Mouse (Mus musculus) embryonic facial prominence, embryonic 14.5 days (tissue): ENCODE results near the gene Spats2. TPM values are rescaled to one million over a fixed set of nuclear protein-coding genes. Genes with fewer than 3 reads are reported as not detected.

Source experiments
- ATAC-seq: fragments of 200-750 bp; cut with Nextera tagmentation; 2 replicates; pipeline ENCODE4 v1.8.0; 2017; ENCODE audit warnings: low read depth, moderate number of reproducible peaks, moderate TSS enrichment
- DNase-seq: peaks from one replicate; pipeline ENCODE4 v3.0.0-alpha.2; 2015; ENCODE audit warnings: low spot score
- H3K27ac ChIP-seq: fragments of 300-500 bp; sonication (generic); replicated peaks from 2 replicates; pipeline ENCODE4 v1.5.1; 2014; ENCODE audit warnings: low read depth, mild to moderate bottlenecking, low read length, moderate library complexity
- H3K27me3 ChIP-seq: fragments of 300-500 bp; sonication (generic); replicated peaks from 2 replicates; pipeline ENCODE4 v1.6.1; 2014; ENCODE audit warnings: low read length; ENCODE audit not compliant: control insufficient read depth, insufficient read depth
- H3K36me3 ChIP-seq: fragments of 300-500 bp; sonication (generic); 2 replicates; pipeline ENCODE4 v1.6.1; 2014; ENCODE audit warnings: low read length, mixed read lengths; ENCODE audit not compliant: control insufficient read depth, insufficient read depth
- H3K4me1 ChIP-seq: fragments of 300-500 bp; sonication (generic); 2 replicates; pipeline ENCODE4 v1.6.1; 2014; ENCODE audit warnings: antibody characterized with exemption, low read length; ENCODE audit not compliant: control insufficient read depth, insufficient read depth
- H3K4me2 ChIP-seq: fragments of 300-500 bp; sonication (generic); 2 replicates; pipeline ENCODE4 v1.6.1; 2014; ENCODE audit warnings: low read depth, mild to moderate bottlenecking, low read length, moderate library complexity, mixed read lengths
- H3K4me3 ChIP-seq: fragments of 300-500 bp; sonication (generic); 2 replicates; pipeline ENCODE4 v1.5.1; 2014; ENCODE audit warnings: low read depth, mild to moderate bottlenecking, low read length
- H3K9ac ChIP-seq: fragments of 300-500 bp; sonication (generic); 2 replicates; pipeline ENCODE4 v1.6.1; 2014; ENCODE audit warnings: low read depth, mild to moderate bottlenecking, low read length, moderate library complexity, mixed read lengths
- H3K9me3 ChIP-seq: fragments of 300-500 bp; sonication (generic); 2 replicates; pipeline ENCODE4 v1.6.1; 2016; ENCODE audit warnings: low read length; ENCODE audit not compliant: control insufficient read depth
- WGBS: fragments of 180-500 bp; shearing (Covaris S2); extraction: QIAGEN DNeasy Blood & Tissue Kit; methylation state at CpG from one replicate; pipeline ENCODE4 v1.1.7; 2014; 5-methylcytosine and 5-hydroxymethylcytosine counted together
- microRNA-seq: library from miRNA; unstranded; fragments of <30 nt; microRNA quantifications from one replicate; pipeline ENCODE4, GENCODE M21; 2016; ENCODE audit warnings: borderline number of aligned reads
- polyA plus RNA-seq: library from polyadenylated mRNA; unstranded; fragments of >200 nt; fragmentation: Nextera tagmentation; extraction: Ambion mirVana; gene quantifications from 2 replicates; pipeline ENCODE4 v1.2.1, GENCODE M21; 2014

Gene Spats2
- polyA plus RNA-seq, 1 experiment from 2014 or later: 35.5 TPM

GRCm38 (mm10) chr15:99259730-99260252 is 134.1 kb downstream of the Spats2 start:
- peak; percentile 48; the same call in 1 of the 2 replicates for ATAC-seq

GRCm38 (mm10) chr15:99262702-99263101 is 137.0 kb downstream of the Spats2 start:
- no peak overlapping the region for H3K27ac ChIP-seq
- H3K4me2 ChIP-seq: no peak overlapping the region
- WGBS: 58% methylated on average over 10 of the region's 10 CpGs
- H3K36me3 ChIP-seq: no peaks in the 10 kb centered on the region
- H3K4me1 ChIP-seq: no peaks in the 10 kb centered on the region
- DNase-seq (no peak), ATAC-seq (no peak)
- H3K4me3 ChIP-seq: no peak overlapping the region
- H3K9ac ChIP-seq: no peak overlapping the region
- H3K27me3 ChIP-seq: no peaks in the 10 kb centered on the region
- no peaks in the 10 kb centered on the region for H3K9me3 ChIP-seq

More at GRCm38 (mm10) chr15:99259730-99260252, 134.1 kb downstream of the Spats2 start:
- Histone ChIP-seq H3K4me1 (no peaks in the 10 kb centered on the region), H3K9ac (no peak overlapping the region), H3K9me3 (no peaks in the 10 kb centered on the region), H3K27me3 (no peaks in the 10 kb centered on the region), H3K36me3 (no peaks in the 10 kb centered on the region), H3K4me2 (peak overlapping the region; percentile 48), H3K4me3 (peak overlapping the region; percentile 22), H3K27ac (no peak overlapping the region)
- DNase-seq: peak; percentile 79
- 2% methylated on average over 9 of the region's 10 CpGs for WGBS

Small RNA genes within 50 kb of the gene (microRNA-seq; reads per million reads assigned to microRNA genes)
- not detected for gene Mir6960

Other genes starting within 250 kb of the Spats2 start
- 8.4 and 12.2 TPM in 2 replicates for gene Rhebl1, start 231.4 kb upstream of the Spats2 start, polyA plus RNA-seq
- gene Dhh, start 227.4 kb upstream of the Spats2 start, polyA plus RNA-seq: 2.0 and 3.1 TPM in 2 replicates
- 3.9 and 4.3 TPM in 2 replicates for gene Lmbr1l, start 207.7 kb upstream of the Spats2 start, polyA plus RNA-seq
- 1,523 and 1,643 TPM in 2 replicates for gene Tuba1b, start 191.4 kb upstream of the Spats2 start, polyA plus RNA-seq
- not detected in 2 replicates for gene Gm49450, start 172.4 kb upstream of the Spats2 start, polyA plus RNA-seq
- 1,836 and 1,958 TPM in 2 replicates for gene Tuba1a, start 172.2 kb upstream of the Spats2 start, polyA plus RNA-seq
- 133 and 149 TPM in 2 replicates for gene Tuba1c, start 96.0 kb upstream of the Spats2 start, polyA plus RNA-seq
- gene Prph, start 70.7 kb upstream of the Spats2 start, polyA plus RNA-seq: 66.3 and 71.0 TPM in 2 replicates
- gene Troap, start 51.3 kb upstream of the Spats2 start, polyA plus RNA-seq: 15.3 and 24.4 TPM in 2 replicates
- gene C1ql4, start 38.1 kb upstream of the Spats2 start, polyA plus RNA-seq: 0.11 and 0.13 TPM in 2 replicates
- gene Dnajc22, start 32.7 kb upstream of the Spats2 start, polyA plus RNA-seq: 0.38 TPM in 1 of 2 replicates, not detected in the other
- 1.5 TPM in 2 replicates for gene Kcnh3, start 98.9 kb downstream of the Spats2 start, polyA plus RNA-seq
- 115 and 130 TPM in 2 replicates for gene Mcrs1, start 126.0 kb downstream of the Spats2 start, polyA plus RNA-seq
- gene Prpf40b, start 169.2 kb downstream of the Spats2 start, polyA plus RNA-seq: 40.1 and 42.2 TPM in 2 replicates
- gene Fam186b, start 170.0 kb downstream of the Spats2 start, polyA plus RNA-seq: 0.06 and 0.14 TPM in 2 replicates
- gene Fmnl3, start 244.6 kb downstream of the Spats2 start, polyA plus RNA-seq: 18.5 and 21.5 TPM in 2 replicates